Mouse (Mus musculus) MEL (cell line): ENCODE data around the gene Rab23.

ENCODE experiments used
- CTCF ChIP-seq, 3 experiments: IDR thresholded peaks in 2 of 3; conservative IDR thresholded peaks in 1 of 3; 2 replicates each; pipeline ENCODE4 v1.5.1; 2011 to 2012; ENCODE audit warnings: low read length in 3 of 3, low read depth in 2 of 3, mild to moderate bottlenecking in 2 of 3, improper control_type of control experiment in 1 of 3, inconsistent platforms in 1 of 3, mixed read lengths in 1 of 3, moderate library complexity in 1 of 3; ENCODE audit not compliant: control insufficient read depth in 1 of 3, insufficient read depth in 1 of 3, poor library complexity in 1 of 3, severe bottlenecking in 1 of 3
- ELF1 ChIP-seq: IDR thresholded peaks from 2 replicates; pipeline ENCODE4 v1.6.1; 2014; ENCODE audit warnings: low read depth, mild to moderate bottlenecking, inconsistent platforms, low read length, improper control_type of control experiment, moderate library complexity
- GATA1 ChIP-seq: IDR thresholded peaks from 2 replicates; pipeline ENCODE4 v1.6.1; 2011; ENCODE audit warnings: low read depth, low read length, improper control_type of control experiment
- KAT2A ChIP-seq: conservative IDR thresholded peaks from 2 replicates; pipeline ENCODE4 v1.6.1; 2012; ENCODE audit warnings: low read depth, low read length, improper control_type of control experiment, inconsistent platforms
- MAX ChIP-seq: IDR thresholded peaks from 2 replicates; pipeline ENCODE4 v1.6.1; 2011; ENCODE audit warnings: low read length, improper control_type of control experiment
- MYB ChIP-seq: IDR thresholded peaks from 2 replicates; pipeline ENCODE4 v1.6.1; 2011; ENCODE audit warnings: mild to moderate bottlenecking, low read depth, low read length, improper control_type of control experiment
- MYC ChIP-seq: IDR thresholded peaks from 2 replicates; pipeline ENCODE4 v1.6.1; 2011; ENCODE audit warnings: low read depth, mild to moderate bottlenecking, low read length, improper control_type of control experiment, moderate library complexity
- POLR2A ChIP-seq, 2 experiments: IDR thresholded peaks; 2 replicates each; pipeline ENCODE4 v1.6.1; 2011 to 2012; ENCODE audit warnings: low read length in 2 of 2, mild to moderate bottlenecking in 2 of 2, control low read depth in 1 of 2, improper control_type of control experiment in 1 of 2, low read depth in 1 of 2, moderate library complexity in 1 of 2; ENCODE audit not compliant: control insufficient read depth in 1 of 2, insufficient read depth in 1 of 2, poor library complexity in 1 of 2
- SMC3 ChIP-seq: IDR thresholded peaks from 2 replicates; pipeline ENCODE4 v1.6.1; 2011; ENCODE audit warnings: low read depth, low read length, improper control_type of control experiment
- TBP ChIP-seq: IDR thresholded peaks from 2 replicates; pipeline ENCODE4 v1.8.0; 2011; ENCODE audit warnings: low read depth, low read length, improper control_type of control experiment
- ZMIZ1 ChIP-seq: IDR thresholded peaks from 2 replicates; pipeline ENCODE4 v1.6.1; 2012; ENCODE audit warnings: low read depth, mild to moderate bottlenecking, inconsistent platforms, low read length, improper control_type of control experiment, moderate library complexity

DNA sequence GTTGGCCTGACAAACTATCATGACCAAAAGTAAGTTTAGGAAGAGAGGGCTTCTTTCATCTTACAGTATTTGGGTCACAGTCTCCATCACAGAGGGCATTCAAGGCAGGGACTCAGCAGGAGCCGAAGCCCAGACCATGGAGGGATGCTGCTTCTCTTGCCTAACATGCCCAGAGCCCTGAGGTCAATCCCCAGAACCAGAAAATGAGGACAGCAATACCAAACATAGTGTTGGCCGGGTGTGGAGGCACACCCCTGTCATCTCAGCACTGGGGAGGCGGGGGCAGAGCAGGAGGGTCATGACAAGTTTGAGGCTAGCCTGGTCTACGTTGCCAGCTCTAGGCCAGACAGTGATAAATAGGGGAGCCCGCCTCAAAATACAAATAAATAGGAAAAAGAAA is 5.4 kb downstream of the Rab23 start:
- TF ChIP-seq ELF1: no peak
- TF ChIP-seq MYB: no peak
- no peak for TF ChIP-seq TBP
- no peak for TF ChIP-seq KAT2A
- no peak for TF ChIP-seq CTCF (IDR thresholded peaks at IDR 0.05 in 2 of 3, conservative IDR thresholded peaks at IDR 0.05 in 1 of 3; ENCODE audit: control insufficient read depth in 1 of 3, insufficient read depth in 1 of 3, low read depth in 2 of 3, low read length in 3 of 3, poor library complexity in 1 of 3, severe bottlenecking in 1 of 3)
- TF ChIP-seq GATA1: no peak
- no peak for TF ChIP-seq ZMIZ1
- TF ChIP-seq MYC: no peak
- TF ChIP-seq POLR2A (IDR thresholded peaks at IDR 0.05; ENCODE audit: control insufficient read depth in 1 of 2, insufficient read depth in 1 of 2, low read depth in 1 of 2, low read length in 2 of 2, poor library complexity in 1 of 2): no peak
- no peak for TF ChIP-seq MAX
- no peak for TF ChIP-seq SMC3
